Mouse (Mus musculus): Measurements from ENCODE around the gene Retreg1.
A peak's percentile ranks its signal among the peaks of the same experiment; 100 is the strongest.

The Retreg1 gene

DNA sequence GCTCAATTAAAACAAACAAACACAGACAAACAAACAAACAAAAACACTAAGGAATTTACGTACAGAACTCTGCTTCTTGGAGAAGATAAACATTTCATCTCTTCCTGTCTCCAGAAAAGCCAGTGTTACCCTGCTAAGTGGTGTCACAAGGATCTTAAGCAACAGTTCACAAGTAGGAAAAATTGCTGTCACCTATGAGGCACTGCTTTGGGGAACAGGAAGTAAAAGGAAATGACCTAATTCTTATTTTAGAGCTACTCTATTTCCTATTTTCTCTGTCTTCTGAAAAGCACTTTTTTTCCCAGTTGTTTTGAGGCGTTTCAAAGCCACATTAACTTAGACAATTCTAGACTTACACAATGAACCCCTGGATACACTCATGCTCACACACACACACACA lies 12.6 kb upstream of the Retreg1 start:
- DNase-seq (ENCODE audit: low read depth, low spot score) = no peak

DNA sequence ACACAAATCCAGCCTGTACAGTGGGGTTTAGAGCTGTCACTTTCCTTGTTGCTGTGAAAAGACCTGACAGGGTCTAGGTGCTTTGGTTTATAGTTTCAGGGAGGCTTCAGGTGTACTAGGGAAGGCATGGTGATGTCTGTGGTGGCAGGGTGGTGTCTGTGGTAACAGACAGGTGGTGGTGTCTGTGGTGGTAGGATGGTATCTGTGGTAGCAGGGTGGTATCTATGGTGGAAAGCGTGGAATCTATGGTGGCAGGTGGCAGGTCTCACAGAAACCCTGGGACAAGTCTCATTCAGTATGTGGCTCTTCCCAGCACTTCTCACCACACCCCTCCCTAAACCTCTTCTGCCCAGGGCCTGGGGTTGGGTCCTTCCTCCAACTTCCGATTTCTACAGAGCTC lies 8.7 kb upstream of the Retreg1 start:
- DNase-seq (ENCODE audit: low read depth, low spot score) = no peak

DNA sequence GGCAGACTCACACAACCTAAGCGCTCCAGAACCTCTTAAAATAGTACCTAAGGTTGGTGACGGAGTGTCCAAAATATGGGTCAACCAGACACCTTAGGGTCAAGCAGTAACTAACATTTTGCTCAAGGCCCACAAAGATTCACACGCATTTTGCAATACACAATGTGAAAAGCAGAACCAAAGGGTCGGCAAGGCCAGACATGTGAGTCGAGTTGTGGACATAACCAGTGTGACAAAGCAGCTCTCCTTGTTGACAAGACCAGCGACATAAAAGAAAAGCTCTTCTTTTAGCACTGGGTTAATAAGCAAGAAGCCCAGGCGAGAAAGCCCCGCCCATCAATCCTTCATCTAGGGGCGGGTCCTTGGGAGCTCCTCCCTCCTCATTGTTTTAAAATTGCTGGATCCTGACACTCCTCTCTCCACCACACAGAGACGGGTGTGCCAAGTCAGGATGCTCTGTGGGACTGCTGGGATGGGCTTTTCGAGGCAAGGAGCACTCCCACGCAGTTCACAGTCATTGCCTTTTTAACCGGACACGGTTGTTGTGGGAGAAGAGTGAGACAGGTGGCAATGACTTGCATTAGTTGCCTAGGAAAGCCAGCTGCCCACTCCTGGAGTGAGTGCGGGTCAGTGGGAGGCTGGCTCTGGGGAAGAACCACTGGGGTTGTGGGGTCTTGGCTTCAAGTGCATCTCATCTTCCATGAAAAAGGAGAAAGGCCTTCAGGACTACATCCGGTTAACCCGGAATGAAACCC lies 7.9 kb upstream of the Retreg1 start:
- no peak for DNase-seq (ENCODE audit: low read depth, low spot score)

DNA sequence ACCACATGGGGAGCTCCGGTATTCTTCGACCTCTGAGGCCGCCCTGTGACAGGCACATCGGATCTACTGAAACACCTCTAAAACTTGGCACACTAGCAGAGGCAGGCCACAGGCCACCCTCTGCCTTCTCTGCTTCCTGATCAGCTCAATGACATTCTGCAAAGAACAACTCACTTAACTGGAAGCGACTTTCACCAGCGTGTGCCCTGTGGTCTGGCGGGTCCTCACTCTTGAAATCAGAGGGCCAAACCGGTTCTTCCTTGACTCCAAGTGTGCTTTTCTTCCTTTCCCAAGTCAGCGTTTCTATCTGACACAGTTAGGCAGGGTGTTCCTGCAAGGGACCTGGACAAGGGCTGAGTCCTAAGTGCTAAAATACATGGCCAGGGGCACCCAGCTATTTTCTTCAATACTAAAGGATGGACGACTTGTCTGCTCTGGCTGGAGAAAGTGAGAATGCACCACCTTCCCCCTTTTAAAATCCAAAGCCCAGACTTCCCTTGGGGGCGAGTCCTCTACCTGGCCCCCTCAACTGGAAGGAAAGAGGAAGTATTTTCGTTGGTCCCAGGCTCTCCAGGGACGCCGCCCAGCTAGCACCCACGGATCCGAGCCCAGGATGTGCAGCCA lies 406 bp upstream of the Retreg1 start:
- no peak for DNase-seq (ENCODE audit: low read depth, low spot score)

DNA sequence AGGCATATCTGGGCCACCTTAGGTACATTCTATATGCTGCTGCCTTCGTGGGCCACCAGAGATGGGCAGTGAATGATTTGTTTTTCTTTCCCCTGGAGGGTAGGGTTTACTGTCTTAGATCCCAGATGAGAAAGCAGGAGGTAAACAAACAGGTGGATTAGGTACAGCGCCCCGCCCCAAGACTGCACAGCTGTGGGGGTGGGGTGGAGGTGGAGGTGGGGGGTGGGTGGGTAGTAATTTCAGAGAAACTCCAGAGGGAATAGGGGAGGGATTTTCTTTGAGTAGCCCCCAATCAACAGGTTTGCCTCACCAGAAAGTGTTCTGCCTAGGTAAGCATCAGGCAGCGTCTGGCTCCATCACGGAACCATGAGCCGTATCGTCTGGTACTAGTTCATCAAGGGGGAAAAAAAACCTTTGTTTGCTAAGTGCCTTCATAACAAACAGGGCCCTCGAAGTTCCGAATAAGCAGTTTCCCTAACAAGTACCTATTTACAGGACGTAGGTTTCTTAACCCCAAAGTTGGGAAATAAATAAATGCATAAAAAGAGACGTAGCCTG lies 1.1 kb downstream of the Retreg1 start:
- DNase-seq (ENCODE audit: low read depth, low spot score) = no peak

DNA sequence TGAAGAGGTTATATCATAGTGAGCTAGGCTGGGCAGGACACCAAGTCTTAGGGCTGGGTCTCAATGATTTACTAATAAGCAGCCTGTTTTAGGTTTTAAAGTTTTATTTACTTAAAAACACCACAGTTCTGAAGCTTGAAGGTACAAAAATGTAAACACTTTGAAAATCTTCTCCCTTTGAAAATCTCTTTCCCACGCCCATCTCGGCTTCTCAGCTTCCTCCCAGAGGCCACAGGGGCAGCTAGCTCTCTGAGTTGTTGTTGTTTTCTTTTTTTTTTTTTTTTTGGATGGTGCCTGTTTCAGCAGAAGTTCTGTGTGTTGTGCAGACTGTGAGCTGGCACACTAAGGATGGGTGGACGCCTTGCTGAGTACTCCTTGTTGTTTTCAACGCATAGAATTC lies 1.8 kb downstream of the Retreg1 start:
- DNase-seq (ENCODE audit: low read depth, low spot score) = no peak

DNA sequence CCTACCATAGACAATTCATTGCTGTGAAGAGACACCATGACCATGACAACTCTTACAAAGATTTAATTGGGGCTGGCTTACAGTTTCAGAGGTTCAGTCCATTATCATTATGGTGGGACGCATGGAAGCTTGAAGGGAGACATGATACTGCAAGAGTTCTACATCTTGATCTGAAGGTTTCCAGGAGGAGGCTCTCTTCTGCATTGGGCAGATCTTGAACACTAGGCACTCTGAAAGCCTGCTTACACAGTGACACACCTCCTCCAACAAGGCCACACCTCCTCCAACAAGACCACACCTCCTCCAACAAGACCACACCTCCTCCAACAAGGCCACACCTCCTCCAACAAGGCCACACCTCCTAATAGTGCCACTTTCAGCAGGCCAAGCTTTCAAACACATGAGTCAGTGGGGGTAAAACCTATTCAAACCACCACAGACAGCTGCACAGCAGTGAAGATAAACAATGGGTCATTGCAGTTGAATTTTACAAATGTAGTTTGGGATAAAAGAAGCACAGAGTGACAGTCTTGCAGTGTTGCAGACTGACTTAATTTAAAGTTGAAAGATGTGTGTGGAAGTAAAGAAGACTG lies 4.7 kb downstream of the Retreg1 start:
- DNase-seq (ENCODE audit: low read depth, low spot score) = no peak

DNA sequence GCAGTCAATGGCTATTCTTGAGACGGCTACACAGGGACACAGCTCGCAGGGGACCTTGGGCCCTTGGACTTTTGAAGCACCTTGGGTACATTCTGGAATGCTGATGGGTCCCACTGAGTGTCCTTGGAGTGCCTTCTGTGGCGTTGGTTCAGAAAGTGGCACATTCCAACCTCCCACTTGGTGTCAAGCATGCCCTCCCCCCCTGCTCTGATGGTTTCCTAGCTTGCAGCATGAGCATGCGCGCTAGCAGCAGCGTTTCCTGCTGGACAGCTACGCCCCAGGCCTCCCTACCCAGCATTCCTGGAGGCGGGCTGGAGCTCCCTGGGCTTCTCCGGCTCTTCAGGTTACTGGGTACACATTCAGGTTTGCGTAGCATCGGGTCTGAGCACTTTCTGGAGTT lies 7.6 kb downstream of the Retreg1 start:
- DNase-seq (ENCODE audit: low read depth, low spot score) = no peak

DNA sequence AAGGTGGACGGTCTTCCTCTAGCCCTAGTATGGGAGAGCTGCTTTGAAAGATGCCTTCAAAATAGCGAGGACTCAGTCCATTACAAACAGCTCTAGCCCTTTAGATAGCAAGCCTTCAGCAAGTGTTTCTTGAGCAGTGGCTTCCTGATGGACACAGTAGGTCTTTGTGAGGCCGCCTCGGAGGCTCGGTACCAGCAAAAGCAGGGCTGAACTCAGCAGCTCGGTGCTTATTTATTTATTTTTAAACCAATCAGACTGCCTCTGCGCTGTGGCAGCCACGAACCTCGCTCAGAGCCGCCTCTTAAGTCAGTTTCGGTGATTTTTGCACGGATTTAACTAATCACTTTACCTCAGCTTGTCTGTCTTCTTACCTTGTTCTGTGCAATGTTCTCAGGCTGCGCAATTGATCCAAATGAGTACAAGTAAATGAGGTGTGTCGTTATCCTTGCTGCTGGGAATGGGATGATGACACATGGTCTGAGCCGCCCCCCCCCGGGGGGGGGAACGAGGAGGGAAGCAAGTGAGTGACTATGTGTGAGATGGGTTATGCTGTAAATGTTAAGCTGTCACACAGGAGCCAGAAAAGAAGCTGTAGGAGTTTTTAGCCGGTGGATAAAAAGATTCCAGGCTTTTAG lies 11.4 kb downstream of the Retreg1 start:
- DNase-seq (ENCODE audit: low read depth, low spot score) = no peak

DNA sequence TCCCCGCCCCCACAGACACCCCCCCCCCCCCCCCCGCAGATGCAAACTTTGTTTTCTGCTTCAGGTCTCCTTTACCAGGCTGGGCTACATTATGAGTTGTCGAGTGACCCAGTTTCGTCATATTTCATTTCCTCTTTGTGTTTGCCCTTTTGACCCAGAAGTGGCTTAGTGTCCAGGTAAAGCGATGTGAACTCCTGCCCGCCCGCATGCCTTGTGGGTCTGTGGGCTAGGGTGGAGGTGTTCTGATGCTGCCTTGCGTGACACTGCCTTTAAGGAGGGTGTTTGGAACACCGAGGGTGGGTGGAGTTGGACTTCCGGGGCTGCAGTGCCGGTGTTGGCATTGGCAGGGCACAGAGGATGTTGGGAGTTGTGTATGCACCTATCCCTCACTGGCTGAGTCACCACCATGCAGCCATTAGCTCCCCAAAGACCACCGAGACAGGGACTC lies 15.7 kb downstream of the Retreg1 start:
- DNase-seq (ENCODE audit: low read depth, low spot score) = no peak

DNA sequence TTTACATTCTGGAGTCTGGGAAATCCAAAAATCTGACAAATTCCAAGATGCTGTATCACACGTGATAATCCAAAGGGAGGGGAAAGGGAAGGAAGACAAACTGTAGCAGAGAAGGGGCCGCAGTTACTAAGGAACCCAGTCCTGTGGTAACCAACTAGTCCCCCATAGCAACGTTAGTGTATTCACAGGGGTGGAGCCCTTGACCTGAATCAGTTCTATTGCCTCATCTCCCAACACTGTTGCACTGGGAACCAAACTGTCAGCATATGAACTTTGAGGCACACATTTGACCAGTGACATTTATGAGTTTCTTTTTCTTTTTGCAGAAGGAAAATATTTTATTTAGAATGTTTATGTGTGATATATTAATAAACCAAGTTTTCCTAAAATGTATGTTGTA lies 16.5 kb downstream of the Retreg1 start:
- DNase-seq (ENCODE audit: low read depth, low spot score) = no peak

DNA sequence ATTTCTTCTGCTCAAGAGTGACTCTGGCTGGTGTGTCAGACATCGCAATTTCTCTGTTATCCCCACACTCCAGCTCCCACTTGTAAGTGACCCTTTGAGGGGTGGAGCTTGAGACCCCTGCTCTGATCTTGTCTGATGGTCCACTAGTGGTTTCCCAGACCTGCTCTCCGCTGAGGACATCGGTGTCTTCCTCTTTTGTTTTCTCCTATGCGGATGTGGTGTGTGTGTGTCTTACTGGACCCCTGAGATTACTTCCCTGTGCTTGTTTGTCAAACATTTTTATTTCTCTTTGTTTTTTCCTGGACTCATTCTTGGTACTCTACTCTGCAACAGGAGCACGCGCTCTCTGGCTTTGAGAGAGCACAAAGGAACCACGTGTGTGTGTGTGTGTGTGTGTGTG lies 18.9 kb downstream of the Retreg1 start:
- no peak for DNase-seq (ENCODE audit: low read depth, low spot score)

DNA sequence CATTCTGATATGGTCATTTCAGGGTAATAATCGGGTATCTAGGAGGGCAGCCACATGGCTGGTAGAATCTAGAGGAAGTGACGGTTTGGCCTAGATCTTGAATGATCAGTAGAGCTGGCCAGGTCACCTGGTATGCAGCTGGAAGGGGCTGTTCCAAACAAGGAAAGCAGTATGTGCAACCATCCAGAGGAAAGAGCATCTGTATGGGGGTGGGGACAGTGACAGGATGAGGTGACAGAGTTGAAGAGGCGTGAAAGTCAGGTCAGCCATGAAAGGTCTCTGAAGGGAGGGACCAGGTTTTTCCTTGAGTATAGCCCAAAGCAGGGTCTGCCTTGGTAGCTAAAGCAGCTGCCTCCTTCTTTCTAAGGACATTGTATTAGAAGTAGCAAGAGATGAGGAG lies 22.6 kb downstream of the Retreg1 start:
- DNase-seq (ENCODE audit: low read depth, low spot score) = no peak

DNA sequence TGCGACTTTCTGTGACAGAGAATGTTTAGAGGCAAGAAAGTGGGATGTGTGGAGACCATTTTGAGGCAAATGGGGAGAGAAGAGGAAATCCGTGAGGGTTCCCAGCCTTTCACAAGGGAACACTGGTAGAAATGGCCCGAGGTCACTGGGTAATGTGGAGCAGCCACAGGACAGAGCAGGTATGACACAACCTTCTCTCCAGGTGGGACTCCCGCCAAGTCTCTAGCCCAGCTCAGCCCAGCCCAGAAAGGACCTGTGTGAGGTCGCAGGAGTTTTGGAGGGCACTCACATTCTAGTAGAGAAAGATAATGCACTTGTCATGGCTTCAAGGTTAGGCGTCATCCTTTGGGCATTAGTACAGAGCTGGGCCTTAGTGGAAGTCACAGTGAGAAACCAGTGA lies 23.1 kb downstream of the Retreg1 start:
- DNase-seq (ENCODE audit: low read depth, low spot score) = no peak

DNA sequence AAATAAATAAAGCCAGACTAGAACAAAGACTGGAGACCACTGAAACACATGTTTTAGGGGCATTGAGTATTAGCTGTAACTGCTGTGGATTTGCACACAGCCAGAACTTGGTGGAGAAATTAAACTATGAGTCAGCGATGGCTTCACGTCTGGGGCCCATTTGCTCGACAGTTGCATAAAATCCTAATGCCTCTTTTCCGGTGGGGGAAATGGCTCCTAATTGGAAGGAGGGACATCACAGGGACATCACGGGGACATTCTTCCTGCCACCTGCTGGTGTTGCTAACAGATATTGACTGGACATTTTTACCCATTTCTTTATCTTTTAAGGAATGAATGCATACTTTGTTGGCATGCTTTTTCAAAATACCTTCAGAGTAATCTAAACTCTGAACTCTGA lies 26.1 kb downstream of the Retreg1 start:
- DNase-seq (ENCODE audit: low read depth, low spot score) = no peak

DNA sequence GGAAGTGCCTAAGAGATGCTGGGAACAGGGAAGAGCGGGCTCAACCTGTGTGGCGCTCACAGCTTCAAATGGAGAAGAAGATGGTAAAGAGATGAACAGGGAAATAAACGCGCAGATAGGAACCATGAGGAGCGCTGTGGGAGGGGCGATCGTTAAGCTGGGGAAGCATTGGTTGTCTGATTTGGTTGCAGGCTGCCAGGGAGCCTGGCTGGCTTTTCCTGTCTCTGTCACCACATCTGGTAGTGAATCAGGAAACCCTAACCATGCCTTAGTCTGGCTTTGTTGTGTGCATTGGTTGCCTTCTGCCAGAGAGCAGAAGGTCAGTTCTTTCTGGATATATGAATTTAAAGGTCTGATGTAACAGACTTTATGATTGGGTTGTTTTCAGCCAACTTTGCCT lies 28.5 kb downstream of the Retreg1 start:
- DNase-seq (ENCODE audit: low read depth, low spot score) = no peak

DNA sequence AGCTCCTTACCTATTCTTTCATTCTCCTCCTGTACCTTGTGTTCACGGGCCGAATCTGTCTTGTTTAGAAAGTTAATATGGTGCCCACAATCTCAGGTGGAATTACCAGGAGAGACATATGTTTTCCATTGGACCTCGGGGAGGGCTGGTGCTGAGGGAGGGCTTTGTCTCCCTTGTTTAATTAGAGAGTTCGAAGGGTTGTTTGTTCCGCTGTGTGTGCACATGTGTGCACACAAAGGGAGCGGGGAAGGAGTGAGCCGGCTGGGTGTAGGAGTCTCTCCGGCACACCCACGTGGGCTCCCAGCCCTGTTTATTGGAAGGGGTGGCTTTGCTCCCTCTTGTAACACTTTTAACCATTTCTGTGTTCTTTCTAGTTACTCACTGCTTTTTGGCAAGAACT lies 29.1 kb downstream of the Retreg1 start:
- peak; percentile 19 for DNase-seq (ENCODE audit: low read depth, low spot score)

DNA sequence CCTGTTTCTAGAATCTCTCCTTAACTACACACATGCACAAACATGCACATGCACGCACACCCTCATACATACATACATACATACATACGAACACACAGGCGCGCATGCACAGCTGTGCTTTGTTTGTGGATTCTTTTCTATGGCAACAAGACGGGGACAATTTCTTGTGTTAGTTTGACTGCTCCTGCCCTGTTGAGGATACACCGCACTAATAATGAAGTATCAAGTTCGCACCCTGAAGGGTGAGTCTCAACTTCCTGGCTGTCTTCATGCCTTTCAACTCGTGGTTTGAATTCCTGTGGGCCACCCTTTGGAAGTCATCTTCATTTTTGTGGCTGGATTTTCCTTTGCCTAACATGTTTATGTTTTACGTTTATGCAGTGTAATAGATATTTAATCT lies 29.7 kb downstream of the Retreg1 start:
- DNase-seq (ENCODE audit: low read depth, low spot score) = no peak

DNA sequence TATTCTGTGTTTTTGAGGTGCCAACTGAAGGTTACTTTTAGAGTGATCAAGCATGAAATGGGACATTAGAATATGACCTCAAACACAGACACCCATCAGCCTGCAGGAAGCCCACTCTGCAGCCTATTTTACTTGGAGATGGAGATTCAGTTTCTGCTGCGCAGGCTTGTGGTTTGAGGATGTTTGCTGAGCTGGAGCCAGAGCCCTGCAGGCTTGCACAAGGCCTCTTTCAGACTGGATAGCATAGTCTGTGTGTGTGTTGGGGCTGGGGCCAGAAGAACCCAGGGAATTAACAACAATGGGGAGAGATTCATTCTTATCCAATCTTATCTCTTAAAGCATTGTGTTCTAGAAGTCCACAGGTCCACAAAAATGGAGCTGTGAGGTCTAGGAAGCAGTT lies 30.6 kb downstream of the Retreg1 start:
- no peak for DNase-seq (ENCODE audit: low read depth, low spot score)

DNA sequence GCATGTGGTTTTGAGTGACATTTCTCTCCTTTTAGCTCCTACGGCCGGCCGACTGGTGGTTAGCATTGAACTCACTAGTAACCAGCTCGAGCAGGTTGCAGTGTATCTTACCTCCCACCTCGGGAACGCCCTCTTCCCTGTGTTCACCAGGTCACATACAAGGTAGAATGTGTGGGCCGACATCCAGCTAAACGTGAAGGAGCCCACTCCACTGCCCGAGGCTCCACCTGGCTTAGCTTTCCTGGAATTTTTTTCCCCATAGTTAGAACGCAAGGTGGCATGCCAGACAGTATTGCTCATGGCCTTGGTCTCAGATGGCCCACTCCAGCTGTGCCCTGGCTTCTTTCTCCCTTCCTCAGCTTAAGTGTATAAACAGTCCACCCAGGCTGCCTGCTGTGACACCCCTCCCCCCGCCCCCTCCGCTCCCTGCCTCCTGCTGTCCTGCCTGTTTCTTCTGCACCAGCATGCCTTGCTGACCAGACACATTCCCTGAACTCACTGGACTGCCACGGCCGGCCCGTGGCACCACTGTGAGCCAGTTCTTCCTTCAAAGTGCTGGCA lies 33.7 kb downstream of the Retreg1 start:
- DNase-seq (ENCODE audit: low read depth, low spot score) = no peak

DNA sequence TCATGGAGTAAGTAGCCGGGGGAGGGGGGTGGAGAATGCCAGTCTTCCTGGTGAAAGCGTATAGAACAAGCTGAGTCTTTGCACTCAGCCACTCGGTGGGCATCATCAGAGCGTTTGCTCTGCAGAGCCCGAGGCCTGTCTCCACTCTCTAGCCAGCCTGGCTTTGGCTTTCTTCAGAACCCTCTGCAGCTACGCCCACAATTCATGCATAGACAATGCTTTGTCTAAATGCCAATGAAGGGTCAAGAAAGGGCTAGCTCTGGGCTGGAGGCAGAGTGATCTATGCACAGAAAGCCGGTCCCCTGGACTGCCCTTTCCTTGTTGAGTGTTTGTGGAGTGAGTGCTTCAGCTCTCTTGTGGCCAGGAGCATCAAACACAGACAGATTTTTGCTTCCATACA lies 34.8 kb downstream of the Retreg1 start:
- DNase-seq (ENCODE audit: low read depth, low spot score) = no peak

DNA sequence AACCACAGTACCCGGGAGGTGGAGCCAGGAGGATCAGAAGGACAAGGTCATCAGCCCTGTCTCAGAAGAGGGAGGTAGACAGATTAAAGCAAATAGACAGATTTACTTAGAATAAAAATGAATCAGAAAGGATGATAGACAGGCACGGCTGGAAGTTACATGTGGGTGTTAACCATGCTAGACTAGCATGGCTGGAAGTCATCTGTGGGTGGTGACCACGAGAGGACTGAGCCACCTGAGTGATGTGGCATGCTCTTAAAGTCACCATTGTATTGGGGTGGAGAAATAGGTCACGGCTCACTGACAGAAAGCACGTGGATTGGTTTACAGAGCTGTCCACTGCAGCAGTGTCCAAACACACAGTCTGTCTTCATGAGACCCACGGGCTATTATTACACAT lies 36.2 kb downstream of the Retreg1 start:
- no peak for DNase-seq (ENCODE audit: low read depth, low spot score)

All from forelimb bud, embryonic 11.5 days (tissue).